Mouse (Mus musculus) heart, adult 2 months (tissue): ENCODE measurements around the gene Chchd5. TPM values are rescaled to one million over a fixed set of nuclear protein-coding genes. Genes with fewer than 3 reads are reported as not detected.
A peak's percentile ranks its signal among the peaks of the same experiment; 100 is the strongest.

Experiments
- DNase-seq, 2 experiments: peaks; one replicate each; pipeline ENCODE4 v3.0.0; 2021
- H3K27ac ChIP-seq: fragments of 200-600 bp; 2 replicates; pipeline ENCODE4 v1.8.1; 2022
- H3K27me3 ChIP-seq: fragments of 200-500 bp; 2 replicates; pipeline ENCODE4 v1.6.1; 2012; ENCODE audit warnings: mild to moderate bottlenecking, low read length, inconsistent platforms, mixed read lengths; ENCODE audit not compliant: control insufficient read depth, insufficient read depth
- H3K36me3 ChIP-seq: fragments of 200-500 bp; 2 replicates; pipeline ENCODE4 v1.6.1; 2012; ENCODE audit warnings: low read length, inconsistent platforms; ENCODE audit not compliant: control insufficient read depth, insufficient read depth
- H3K4me1 ChIP-seq: fragments of 200-500 bp; 2 replicates; pipeline ENCODE4 v1.6.1; 2011; ENCODE audit warnings: low read length; ENCODE audit not compliant: control insufficient read depth, insufficient read depth
- H3K4me3 ChIP-seq: fragments of 200-600 bp; 2 replicates; pipeline ENCODE4 v1.8.1; 2022
- H3K79me2 ChIP-seq: fragments of 200-500 bp; replicated peaks from 2 replicates; pipeline ENCODE4 v1.6.1; 2012; ENCODE audit warnings: mild to moderate bottlenecking, inconsistent platforms, low read length, moderate library complexity, mixed read lengths; ENCODE audit not compliant: control insufficient read depth, insufficient read depth
- H3K9ac ChIP-seq: fragments of 200-500 bp; 2 replicates; pipeline ENCODE4 v1.6.1; 2012; ENCODE audit warnings: low read depth, mild to moderate bottlenecking, control low read depth, inconsistent platforms, low read length, mixed read lengths
- CTCF ChIP-seq: fragments of 200-600 bp; IDR thresholded peaks from 2 replicates; pipeline ENCODE4 v1.8.1; 2022; ENCODE audit warnings: antibody characterized with exemption, mild to moderate bottlenecking, moderate library complexity
- EP300 ChIP-seq: fragments of 200-500 bp; IDR thresholded peaks from 2 replicates; pipeline ENCODE4 v1.6.1; 2011; ENCODE audit warnings: low read depth, low read length, control low read depth; ENCODE audit not compliant: insufficient read depth
- POLR2A ChIP-seq: fragments of 200-500 bp; IDR thresholded peaks from 2 replicates; pipeline ENCODE4 v1.6.1; 2011; ENCODE audit warnings: mild to moderate bottlenecking, low read depth, low read length, control low read depth; ENCODE audit not compliant: insufficient read depth
- WGBS: fragments of 180-500 bp; shearing (Covaris S2); methylation state at CpG from one replicate; pipeline ENCODE4 v1.1.7; 2018; 5-methylcytosine and 5-hydroxymethylcytosine counted together
- intact Hi-C: fragments of 180-260 bp; cut with DNase I; formaldehyde crosslinking; loops from one replicate; pipeline ENCODE4 v1.15.1; 2025
- polyA plus RNA-seq: library from polyadenylated mRNA; depleted of rRNA; stranded (reverse); fragments of >200 nt; gene quantifications from 2 replicates; pipeline ENCODE4 v1.2.3, GENCODE M21; 2012
- total RNA-seq, 2 experiments: library from RNA; stranded (reverse); gene quantifications; 2 replicates each; pipeline ENCODE4 v1.2.3; 2021

The Chchd5 gene
- total and polyA plus RNA-seq, 3 experiments = 9.8 to 22.5 (median 10.3) TPM

- no peaks in the 10 kb centered on the region for H3K79me2 ChIP-seq
- H3K27ac ChIP-seq = no peak overlapping the region
- no peaks in the 10 kb centered on the region for H3K27me3 ChIP-seq
- intact Hi-C loops = no loop called here
- no peak overlapping the region for H3K4me3 ChIP-seq
- H3K4me1 ChIP-seq = no peaks in the 10 kb centered on the region
- TF ChIP-seq POLR2A (no peak), CTCF (no peak), EP300 (no peak)
- 98% methylated on average over 12 of the region's 12 CpGs for WGBS
- no peaks in the 10 kb centered on the region for H3K36me3 ChIP-seq
- no peak for DNase-seq
- H3K9ac ChIP-seq = no peak overlapping the region
Observed at GRCm38 (mm10) chr2:129118061-129118460, 11.4 kb upstream of the Chchd5 start.

- intact Hi-C loops = no loop called here
- H3K27me3 ChIP-seq = no peaks in the 10 kb centered on the region
- no peak for TF ChIP-seq POLR2A
- TF ChIP-seq EP300 = no peak
- no peak for TF ChIP-seq CTCF
- H3K79me2 ChIP-seq = no peaks in the 10 kb centered on the region
- no peak overlapping the region for H3K27ac ChIP-seq
- no peak overlapping the region for H3K9ac ChIP-seq
- WGBS = 97% methylated on average over 8 of the region's 8 CpGs
- no peaks in the 10 kb centered on the region for H3K36me3 ChIP-seq
- no peaks in the 10 kb centered on the region for H3K4me1 ChIP-seq
- H3K4me3 ChIP-seq = no peak overlapping the region
- no peak for DNase-seq
Observed at GRCm38 (mm10) chr2:129121986-129122385, 7.5 kb upstream of the Chchd5 start.

- intact Hi-C loops = loop anchor here (1.0 to 5.0 kb wide), 4 partner anchors 29 to 163 kb away; partner anchors contain the start of genes Gm10762, Slc20a1, Ttl and Zc3h6
- Histone ChIP-seq H3K9ac (peak overlapping the region; percentile 39), H3K4me1 (peaks cover 3% of the 10 kb centered on the region), H3K27ac (peak overlapping the region; percentile 92), H3K4me3 (peak overlapping the region; percentile 70), H3K36me3 (no peaks in the 10 kb centered on the region), H3K79me2 (no peaks in the 10 kb centered on the region), H3K27me3 (no peaks in the 10 kb centered on the region)
- TF ChIP-seq POLR2A (no peak), CTCF (no peak), EP300 (no peak)
- WGBS = 25% methylated on average over 18 of the region's 18 CpGs
- peak; percentile 28 to 36 for DNase-seq
Observed at GRCm38 (mm10) chr2:129129987-129130545, 566 bp downstream of the Chchd5 start.

- Histone ChIP-seq H3K27me3 (no peaks in the 10 kb centered on the region), H3K4me1 (peaks cover 3% of the 10 kb centered on the region), H3K4me3 (no peak overlapping the region; the same call in 1 of the 2 replicates), H3K9ac (no peak overlapping the region), H3K79me2 (no peaks in the 10 kb centered on the region), H3K27ac (no peak overlapping the region), H3K36me3 (no peaks in the 10 kb centered on the region)
- TF ChIP-seq POLR2A = no peak
- TF ChIP-seq CTCF = no peak
- DNase-seq = no peak
- 98% methylated on average over 2 of the region's 2 CpGs for WGBS
- intact Hi-C loops = no loop called here
Observed at GRCm38 (mm10) chr2:129130776-129131175, 1.3 kb downstream of the Chchd5 start.

GRCm38 (mm10) chr2:129132231-129132630, 2.7 kb downstream of the Chchd5 start:
- H3K27me3 ChIP-seq = no peaks in the 10 kb centered on the region
- intact Hi-C loops = no loop called here
- 92% methylated on average over 7 of the region's 7 CpGs for WGBS
- no peak overlapping the region for H3K9ac ChIP-seq
- no peak overlapping the region for H3K4me3 ChIP-seq
- no peak overlapping the region for H3K27ac ChIP-seq
- no peaks in the 10 kb centered on the region for H3K79me2 ChIP-seq
- no peaks in the 10 kb centered on the region for H3K36me3 ChIP-seq
- DNase-seq = no peak
- TF ChIP-seq EP300 (no peak), CTCF (0 out of 2 replicates have a peak, but pooled peaks have one; percentile 15), POLR2A (no peak)
- peaks cover 3% of the 10 kb centered on the region for H3K4me1 ChIP-seq

- 89% methylated on average over 14 of the region's 14 CpGs for WGBS
Observed at GRCm38 (mm10) chr2:129133006-129133805, 3.7 kb downstream of the Chchd5 start.

More at GRCm38 (mm10) chr2:129133006-129133805, 3.7 kb downstream of the Chchd5 start:
- Histone ChIP-seq H3K36me3 (no peaks in the 10 kb centered on the region), H3K4me3 (no peak overlapping the region), H3K27ac (no peak overlapping the region), H3K79me2 (no peaks in the 10 kb centered on the region), H3K27me3 (no peaks in the 10 kb centered on the region), H3K4me1 (peaks cover 3% of the 10 kb centered on the region), H3K9ac (no peak overlapping the region)
- TF ChIP-seq POLR2A (no peak), CTCF (no peak), EP300 (no peak)
- intact Hi-C loops = no loop called here
- DNase-seq = no peak
